Mouse (Mus musculus) CH12.LX (cell line): ENCODE measurements around the gene Brf1.

ENCODE experiments used
- CHD2 ChIP-seq: IDR thresholded peaks from 2 replicates; pipeline ENCODE4 v1.6.1; 2011; ENCODE audit warnings: low read length, improper control_type of control experiment
- CTCF ChIP-seq, 2 experiments: IDR thresholded peaks in 1 of 2; conservative IDR thresholded peaks in 1 of 2; 2 replicates each; pipeline ENCODE4 v1.5.1; 2011 to 2012; ENCODE audit warnings: low read depth in 2 of 2, low read length in 2 of 2, improper control_type of control experiment in 1 of 2, inconsistent platforms in 1 of 2, mild to moderate bottlenecking in 1 of 2, moderate library complexity in 1 of 2
- E2F4 ChIP-seq: IDR thresholded peaks from 2 replicates; pipeline ENCODE4 v1.6.1; 2011; ENCODE audit warnings: low read depth, low read length, improper control_type of control experiment; ENCODE audit not compliant: insufficient replicate concordance
- EP300 ChIP-seq: IDR thresholded peaks from 2 replicates; pipeline ENCODE4 v1.6.1; 2011; ENCODE audit warnings: low read length, improper control_type of control experiment
- JUND ChIP-seq: conservative IDR thresholded peaks from 2 replicates; pipeline ENCODE4 v1.6.1; 2011; ENCODE audit warnings: low read depth, low read length, improper control_type of control experiment
- MAX ChIP-seq: IDR thresholded peaks from 2 replicates; pipeline ENCODE4 v1.6.1; 2011; ENCODE audit warnings: low read length, improper control_type of control experiment
- MAZ ChIP-seq: IDR thresholded peaks from 2 replicates; pipeline ENCODE4 v1.6.1; 2012; ENCODE audit warnings: low read depth, mild to moderate bottlenecking, inconsistent platforms, low read length, improper control_type of control experiment, moderate library complexity
- POLR2A ChIP-seq: IDR thresholded peaks from 2 replicates; pipeline ENCODE4 v1.6.1; 2011; ENCODE audit warnings: low read depth, mild to moderate bottlenecking, improper control_type of control experiment, low read length
- SMC3 ChIP-seq: IDR thresholded peaks from 2 replicates; pipeline ENCODE4 v1.6.1; 2011; ENCODE audit warnings: low read depth, low read length, improper control_type of control experiment
- TCF12 ChIP-seq: IDR thresholded peaks from 2 replicates; pipeline ENCODE4 v1.6.1; 2014; ENCODE audit warnings: low read depth, mild to moderate bottlenecking, inconsistent platforms, low read length, improper control_type of control experiment

DNA sequence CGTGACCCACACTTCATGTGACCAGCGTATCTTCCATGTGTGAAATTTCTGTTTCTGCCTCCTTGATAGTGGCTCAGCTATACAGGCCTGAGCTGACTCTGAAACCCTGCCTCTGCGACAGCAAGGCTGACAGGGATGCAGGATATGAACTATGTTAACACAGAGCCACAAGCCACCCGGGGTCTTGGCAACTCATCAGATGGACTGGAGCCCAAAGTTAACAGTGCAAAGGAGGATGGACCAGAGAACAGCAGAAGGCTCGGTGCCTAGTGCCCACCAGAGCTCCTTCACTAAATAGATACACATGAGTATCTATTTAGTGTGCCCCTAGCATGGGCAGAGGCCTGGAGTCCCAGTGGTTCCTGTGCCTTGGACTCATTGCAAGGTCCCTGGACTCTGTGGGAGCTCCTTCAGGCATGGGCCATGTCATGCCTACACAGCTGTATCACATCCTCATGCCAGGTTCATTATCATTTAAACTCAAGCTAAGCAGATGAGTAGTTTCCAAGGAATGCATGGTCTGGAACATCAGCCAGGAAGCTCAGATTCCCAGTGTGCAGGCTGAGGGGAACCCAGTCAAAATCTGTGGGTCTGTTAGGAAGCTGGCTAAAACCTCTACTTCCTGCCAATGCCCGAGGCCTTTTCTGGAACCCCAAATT lies 11.3 kb upstream of the Brf1 start:
- no peak for TF ChIP-seq SMC3
- TF ChIP-seq MAX = no peak
- TF ChIP-seq TCF12 = no peak
- no peak for TF ChIP-seq CTCF (conservative IDR thresholded peaks at IDR 0.05 in 1 of 2, IDR thresholded peaks at IDR 0.05 in 1 of 2; ENCODE audit: low read depth in 2 of 2, low read length in 2 of 2)
- TF ChIP-seq E2F4 = no peak
- no peak for TF ChIP-seq MAZ
- TF ChIP-seq JUND = no peak
- no peak for TF ChIP-seq EP300
- TF ChIP-seq POLR2A = no peak
- no peak for TF ChIP-seq CHD2
